Mouse (Mus musculus): ENCODE measurements at regions not wholly inside any gene's neighbourhood (a gene's known extent, or its start where the extent isn't known, plus 50 kb on each side); places are given as distances from the start of the nearest gene placed in this dataset.
A peak's percentile ranks its signal among the peaks of the same experiment; 100 is the strongest.

GRCm38 (mm10) chr9:78859956-78860355, 244.6 kb downstream of the Cd109 start:
- H3K27ac ChIP-seq (ENCODE audit: insufficient read depth, low read depth): no peak overlapping the region
- H3K27me3 ChIP-seq (replicated peaks): no peaks in the 10 kb centered on the region
- peak overlapping the region; percentile 15; the same call in 1 of the 2 replicates for H3K4me2 ChIP-seq (ENCODE audit: insufficient read depth, low read depth, poor library complexity, severe bottlenecking)
- TF ChIP-seq ZKSCAN1 (IDR thresholded peaks at IDR 0.05; ENCODE audit: borderline replicate concordance, low read depth, low read length) (no peak), RCOR1 (conservative IDR thresholded peaks at IDR 0.05; ENCODE audit: low read depth, low read length) (no peak), POLR2A (IDR thresholded peaks at IDR 0.05; ENCODE audit: low read depth, low read length) (no peak), KAT2A (IDR thresholded peaks at IDR 0.05; ENCODE audit: insufficient replicate concordance, low read length) (no peak), MAX (IDR thresholded peaks at IDR 0.05; ENCODE audit: low read length) (no peak), MAFK (IDR thresholded peaks at IDR 0.05; ENCODE audit: insufficient replicate concordance, low read length) (no peak), IRF4 (IDR thresholded peaks at IDR 0.05; ENCODE audit: low read depth, low read length) (no peak), NELFE (IDR thresholded peaks at IDR 0.05; ENCODE audit: low read depth, low read length) (no peak), MAZ (IDR thresholded peaks at IDR 0.05; ENCODE audit: low read depth, low read length) (no peak), EP300 (IDR thresholded peaks at IDR 0.05; ENCODE audit: low read length) (no peak), CHD1 (IDR thresholded peaks at IDR 0.05; ENCODE audit: low read depth, low read length) (no peak), PAX5 (IDR thresholded peaks at IDR 0.05; ENCODE audit: low read length) (no peak), USF2 (conservative IDR thresholded peaks at IDR 0.05; ENCODE audit: low read depth, low read length) (no peak), TCF12 (IDR thresholded peaks at IDR 0.05; ENCODE audit: low read depth, low read length) (no peak), CTCF (conservative IDR thresholded peaks at IDR 0.05 in 1 of 2, IDR thresholded peaks at IDR 0.05 in 1 of 2; ENCODE audit: low read depth in 2 of 2, low read length in 2 of 2) (no peak), ZNF384 (IDR thresholded peaks at IDR 0.05; ENCODE audit: low read depth, low read length) (no peak), JUN (IDR thresholded peaks at IDR 0.05; ENCODE audit: insufficient read depth, low read depth, low read length) (no peak), UBTF (IDR thresholded peaks at IDR 0.05; ENCODE audit: low read depth, low read length) (no peak)
- no peaks in the 10 kb centered on the region for H3K9me3 ChIP-seq (replicated peaks; ENCODE audit: low read length)
- H3K9ac ChIP-seq (ENCODE audit: insufficient read depth, low read depth): no peak overlapping the region
- no peak for DNase-seq (ENCODE audit: extremely low read depth)
- no peaks in the 10 kb centered on the region for H3K79me2 ChIP-seq (replicated peaks; ENCODE audit: control insufficient read depth, extremely low read depth, insufficient read depth, poor library complexity, severe bottlenecking)
- H3K4me1 ChIP-seq (ENCODE audit: control insufficient read depth in 1 of 2, insufficient read depth in 2 of 2): no peaks in the 10 kb centered on the region
- dilution Hi-C loops (cut with MboI; ENCODE audit: extremely low pct_ligation_motif_present, extremely low pct_unique_long_range_greater_than_20kb, low sequenced_read_pairs): no loop called here
- no peaks in the 10 kb centered on the region for H3K36me3 ChIP-seq (replicated peaks in 1 of 2; ENCODE audit: control insufficient read depth in 1 of 2, insufficient read depth in 1 of 2, low read length in 1 of 2)
- in situ Hi-C loops (cut with MboI; ENCODE audit: low pct_ligation_motif_present, low pct_unique_long_range_greater_than_20kb, low sequenced_read_pairs): no loop called here
- H3K4me3 ChIP-seq (replicated peaks in 1 of 3; ENCODE audit: low read depth in 2 of 3, low read length in 2 of 3, poor library complexity in 1 of 3): no peak overlapping the region

GRCm38 (mm10) chr9:78872561-78872960, 257.2 kb downstream of the Cd109 start:
- no peaks in the 10 kb centered on the region for H3K79me2 ChIP-seq (replicated peaks; ENCODE audit: control insufficient read depth, extremely low read depth, insufficient read depth, poor library complexity, severe bottlenecking)
- H3K9ac ChIP-seq (ENCODE audit: insufficient read depth, low read depth): no peak overlapping the region
- H3K36me3 ChIP-seq (replicated peaks in 1 of 2; ENCODE audit: control insufficient read depth in 1 of 2, insufficient read depth in 1 of 2, low read length in 1 of 2): no peaks in the 10 kb centered on the region
- in situ Hi-C loops (cut with MboI; ENCODE audit: low pct_ligation_motif_present, low pct_unique_long_range_greater_than_20kb, low sequenced_read_pairs): no loop called here
- H3K9me3 ChIP-seq (replicated peaks; ENCODE audit: low read length): no peaks in the 10 kb centered on the region
- no peak for DNase-seq (ENCODE audit: extremely low read depth)
- no peaks in the 10 kb centered on the region for H3K27me3 ChIP-seq (replicated peaks)
- TF ChIP-seq EP300 (IDR thresholded peaks at IDR 0.05; ENCODE audit: low read length) (no peak), ZNF384 (IDR thresholded peaks at IDR 0.05; ENCODE audit: low read depth, low read length) (no peak), UBTF (IDR thresholded peaks at IDR 0.05; ENCODE audit: low read depth, low read length) (no peak), JUND (conservative IDR thresholded peaks at IDR 0.05; ENCODE audit: low read depth, low read length) (no peak), USF1 (IDR thresholded peaks at IDR 0.05; ENCODE audit: low read depth, low read length) (no peak), SMC3 (IDR thresholded peaks at IDR 0.05; ENCODE audit: low read depth, low read length) (no peak), MEF2A (IDR thresholded peaks at IDR 0.05; ENCODE audit: borderline replicate concordance, low read depth, low read length) (no peak), NRF1 (IDR thresholded peaks at IDR 0.05; ENCODE audit: low read depth, low read length) (no peak), MAZ (IDR thresholded peaks at IDR 0.05; ENCODE audit: low read depth, low read length) (no peak), ZC3H11A (IDR thresholded peaks at IDR 0.05; ENCODE audit: low read depth, low read length) (no peak), ZKSCAN1 (IDR thresholded peaks at IDR 0.05; ENCODE audit: borderline replicate concordance, low read depth, low read length) (no peak)
- dilution Hi-C loops (cut with MboI; ENCODE audit: extremely low pct_ligation_motif_present, extremely low pct_unique_long_range_greater_than_20kb, low sequenced_read_pairs): no loop called here
- peaks cover 0 to 4% of the 10 kb centered on the region in 2 experiments; a peak in 1 of 4 replicates for H3K4me1 ChIP-seq (ENCODE audit: control insufficient read depth in 1 of 2, insufficient read depth in 2 of 2)
- no peak overlapping the region for H3K4me3 ChIP-seq (replicated peaks in 1 of 3; ENCODE audit: low read depth in 2 of 3, low read length in 2 of 3, poor library complexity in 1 of 3)
- no peak overlapping the region for H3K4me2 ChIP-seq (ENCODE audit: insufficient read depth, low read depth, poor library complexity, severe bottlenecking)
- H3K27ac ChIP-seq (ENCODE audit: insufficient read depth, low read depth): no peak overlapping the region
